In genomic region chr3:130691596-130692170, GRCm38 (mm10) we compare ENCODE assay signal across 8 mouse cellular contexts. TPM values are rescaled to one million over a fixed set of nuclear protein-coding genes. Genes with fewer than 3 reads are reported as not detected.
A peak's percentile ranks its signal among the peaks of the same experiment; 100 is the strongest.
DNase-seq lines count a peak whose midpoint lies in the region; ATAC-seq and TF ChIP-seq lines count a peak whose summit lies in the region.

No protein-coding gene starts in this region.

- no peak for TF ChIP-seq CTCF in layer of hippocampus, adult 2 months (conservative IDR thresholded peaks at IDR 0.05)

- 48% methylated on average over 12 of the region's 12 CpGs for WGBS in limb, embryonic 10.5 days
- WGBS in neural tube, embryonic 14.5 days: 36% methylated on average over 12 of the region's 12 CpGs

- H3K9ac ChIP-seq in neural tube, embryonic 14.5 days (replicated peaks; ENCODE audit: low read depth, low read length): 0 out of 2 replicates have a peak overlapping the region, but pooled peaks have one; percentile 21

- no peak overlapping the region for H3K27ac ChIP-seq in layer of hippocampus, adult 2 months
- peak overlapping the region; percentile 61 for H3K27ac ChIP-seq in limb, embryonic 10.5 days
- H3K27ac ChIP-seq in neural tube, embryonic 14.5 days (ENCODE audit: low read depth, low read length): no peak overlapping the region

- H3K4me1 ChIP-seq in limb, embryonic 10.5 days: peaks cover 16% of the 10 kb centered on the region
- peaks cover 11% of the 10 kb centered on the region; the same call in 1 of the 2 replicates for H3K4me1 ChIP-seq in neural tube, embryonic 14.5 days (ENCODE audit: control insufficient read depth, insufficient read depth, low read length)

- peak overlapping the region; percentile 41; the same call in 1 of the 2 replicates for H3K4me3 ChIP-seq in layer of hippocampus, adult 2 months
- H3K4me3 ChIP-seq in limb, embryonic 10.5 days: peak overlapping the region; percentile 44
- peak overlapping the region; percentile 24; the same call in 1 of the 2 replicates for H3K4me3 ChIP-seq in neural tube, embryonic 14.5 days (ENCODE audit: low read depth, low read length)

- ATAC-seq in erythroid progenitor cell, adult 5-6 weeks (replicated peaks; ENCODE audit: low FRiP score, poor library complexity, severe bottlenecking): peak; percentile 50
- no peak for ATAC-seq in neural tube, embryonic 14.5 days (ENCODE audit: low read depth)

- no peaks in the 10 kb centered on the region for H3K27me3 ChIP-seq in limb, embryonic 10.5 days (ENCODE audit: low read depth, poor library complexity, severe bottlenecking)
- no peaks in the 10 kb centered on the region for H3K27me3 ChIP-seq in neural tube, embryonic 14.5 days (ENCODE audit: control insufficient read depth, insufficient read depth, low read length)

- peak overlapping the region; percentile 44 for H3K4me2 ChIP-seq in neural tube, embryonic 14.5 days (ENCODE audit: low read depth, low read length)

- H3K9me3 ChIP-seq in limb, embryonic 10.5 days (replicated peaks): no peaks in the 10 kb centered on the region
- H3K9me3 ChIP-seq in neural tube, embryonic 14.5 days (ENCODE audit: control insufficient read depth, low read length): no peaks in the 10 kb centered on the region

- no peak for DNase-seq in layer of hippocampus, adult 2 months (ENCODE audit: low spot score in 2 of 2)
- DNase-seq in layer of hippocampus, adult 18-20 months (ENCODE audit: low spot score in 2 of 2): no peak
- no peak for DNase-seq in limb, embryonic 10.5 days (ENCODE audit: low spot score)
- no peak for DNase-seq in urinary bladder, postnatal 36 days (ENCODE audit: low spot score in 2 of 2)
- DNase-seq in spleen, adult 12 weeks (ENCODE audit: low spot score): no peak
- DNase-seq in urinary bladder, postnatal 25 days (ENCODE audit: low spot score): no peak

- peaks cover 28% of the 10 kb centered on the region for H3K36me3 ChIP-seq in limb, embryonic 10.5 days
- H3K36me3 ChIP-seq in neural tube, embryonic 14.5 days (ENCODE audit: control insufficient read depth, insufficient read depth, low read length): no peaks in the 10 kb centered on the region

RNA-seq across cellular contexts. Expression of gene Ostc, which starts 17.6 kb away (rescaled TPM):
- total RNA-seq in layer of hippocampus, adult 2 months (2021): 10 to 100 TPM; 61.8 to 63.1 TPM
- 10 to 100 TPM; 56.3 to 61.5 TPM for total RNA-seq in layer of hippocampus, adult 18-20 months (2021)
- 50.3 and 78.2 TPM in 2 replicates for total RNA-seq in erythroid progenitor cell, adult 5-6 weeks (2015; ENCODE audit: low replicate concordance)
- total RNA-seq in erythroid progenitor cell, adult 5-6 weeks (2017; ENCODE audit: low replicate concordance): 27.6 and 35.3 TPM in 2 replicates
- polyA plus RNA-seq in limb, embryonic 10.5 days (2016; fragmentation: Nextera tagmentation; extraction: Ambion mirVana): 358 and 371 TPM in 2 replicates
- polyA plus RNA-seq in neural tube, embryonic 14.5 days (2014; fragmentation: Nextera tagmentation; extraction: Ambion mirVana): 190 and 225 TPM in 2 replicates

RNA-seq across cellular contexts. Expression of gene Rpl34, which starts 38.5 kb away (rescaled TPM):
- 100 to 1,000 TPM; 341 to 352 TPM for total RNA-seq in layer of hippocampus, adult 2 months (2021)
- total RNA-seq in layer of hippocampus, adult 18-20 months (2021): 100 to 1,000 TPM; 350 to 366 TPM
- 421 and 458 TPM in 2 replicates for total RNA-seq in erythroid progenitor cell, adult 5-6 weeks (2015; ENCODE audit: low replicate concordance)
- total RNA-seq in erythroid progenitor cell, adult 5-6 weeks (2017; ENCODE audit: low replicate concordance): 604 and 672 TPM in 2 replicates
- 949 and 1,083 TPM in 2 replicates for polyA plus RNA-seq in limb, embryonic 10.5 days (2016; fragmentation: Nextera tagmentation; extraction: Ambion mirVana)
- polyA plus RNA-seq in neural tube, embryonic 14.5 days (2014; fragmentation: Nextera tagmentation; extraction: Ambion mirVana): 565 and 577 TPM in 2 replicates
